Mouse (Mus musculus) CH12.LX (cell line): ENCODE data around the gene Ermap. TPM values are rescaled to one million over a fixed set of nuclear protein-coding genes. Genes with fewer than 3 reads are reported as not detected.

Source experiments
- DNase-seq: peaks from one replicate; pipeline ENCODE4 v3.0.0-alpha.2; 2013; ENCODE audit errors: extremely low read depth
- H3K27ac ChIP-seq: 2 replicates; pipeline ENCODE4 v1.5.1; 2012; ENCODE audit warnings: low read depth, mild to moderate bottlenecking, control low read depth, moderate library complexity; ENCODE audit not compliant: insufficient read depth
- H3K27me3 ChIP-seq: replicated peaks from 2 replicates; pipeline ENCODE3; 2012; ENCODE audit warnings: inconsistent platforms
- H3K36me3 ChIP-seq, 2 experiments: replicated peaks in 1 of 2; 2 replicates each; pipeline versions ENCODE3 to v1.6.1; 2012; ENCODE audit warnings: inconsistent platforms in 1 of 2, low read length in 1 of 2, mild to moderate bottlenecking in 1 of 2, mixed read lengths in 1 of 2, moderate library complexity in 1 of 2; ENCODE audit not compliant: control insufficient read depth in 1 of 2, insufficient read depth in 1 of 2
- H3K4me1 ChIP-seq, 2 experiments: 2 replicates each; pipeline ENCODE4 v1.6.1; 2012; ENCODE audit warnings: inconsistent platforms in 1 of 2, moderate library complexity in 1 of 2; ENCODE audit not compliant: insufficient read depth in 2 of 2, control insufficient read depth in 1 of 2
- H3K4me2 ChIP-seq: 2 replicates; pipeline ENCODE4 v1.6.1; 2012; ENCODE audit warnings: low read depth, mild to moderate bottlenecking, control low read depth; ENCODE audit not compliant: poor library complexity, insufficient read depth, severe bottlenecking
- H3K4me3 ChIP-seq, 3 experiments: fragments of 150-350 bp in 1 of 3; sonication (generic) in 1 of 3; replicated peaks in 1 of 3; 2 replicates each; pipeline versions ENCODE3 to v1.5.1; 2011 to 2012; ENCODE audit warnings: low read depth in 2 of 3, low read length in 2 of 3, mild to moderate bottlenecking in 2 of 3, moderate library complexity in 2 of 3, control low read depth in 1 of 3, improper control_type of control experiment in 1 of 3, inconsistent platforms in 1 of 3, mixed read lengths in 1 of 3; ENCODE audit not compliant: poor library complexity in 1 of 3
- H3K79me2 ChIP-seq: replicated peaks from 2 replicates; pipeline ENCODE4 v1.6.1; 2012; ENCODE audit warnings: mild to moderate bottlenecking, moderate library complexity; ENCODE audit not compliant: control insufficient read depth, poor library complexity, insufficient read depth, severe bottlenecking; ENCODE audit errors: extremely low read depth
- H3K9ac ChIP-seq: 2 replicates; pipeline ENCODE4 v1.6.1; 2012; ENCODE audit warnings: low read depth, mild to moderate bottlenecking, control low read depth, moderate library complexity; ENCODE audit not compliant: insufficient read depth
- H3K9me3 ChIP-seq: replicated peaks from 2 replicates; pipeline ENCODE3; 2012; ENCODE audit warnings: low read length, inconsistent platforms, mixed read lengths
- BHLHE40 ChIP-seq: IDR thresholded peaks from 2 replicates; pipeline ENCODE4 v1.6.1; 2011; ENCODE audit warnings: mild to moderate bottlenecking, low read depth, low read length, improper control_type of control experiment
- CHD1 ChIP-seq: IDR thresholded peaks from 2 replicates; pipeline ENCODE4 v1.6.1; 2012; ENCODE audit warnings: low read depth, low read length, improper control_type of control experiment, inconsistent platforms
- CHD2 ChIP-seq: IDR thresholded peaks from 2 replicates; pipeline ENCODE4 v1.6.1; 2011; ENCODE audit warnings: low read length, improper control_type of control experiment
- E2F4 ChIP-seq: IDR thresholded peaks from 2 replicates; pipeline ENCODE4 v1.6.1; 2011; ENCODE audit warnings: low read depth, low read length, improper control_type of control experiment; ENCODE audit not compliant: insufficient replicate concordance
- HCFC1 ChIP-seq: IDR thresholded peaks from 2 replicates; pipeline ENCODE4 v1.6.1; 2012; ENCODE audit warnings: low read depth, mild to moderate bottlenecking, inconsistent platforms, low read length, improper control_type of control experiment
- IRF4 ChIP-seq: IDR thresholded peaks from 2 replicates; pipeline ENCODE4 v1.6.1; 2014; ENCODE audit warnings: low read depth, mild to moderate bottlenecking, inconsistent platforms, low read length, improper control_type of control experiment
- JUN ChIP-seq: IDR thresholded peaks from 2 replicates; pipeline ENCODE4 v1.6.1; 2011; ENCODE audit warnings: low read depth, mild to moderate bottlenecking, low read length, improper control_type of control experiment, moderate library complexity; ENCODE audit not compliant: insufficient read depth
- JUND ChIP-seq: conservative IDR thresholded peaks from 2 replicates; pipeline ENCODE4 v1.6.1; 2011; ENCODE audit warnings: low read depth, low read length, improper control_type of control experiment
- MAFK ChIP-seq: IDR thresholded peaks from 2 replicates; pipeline ENCODE4 v1.6.1; 2011; ENCODE audit warnings: low read length, improper control_type of control experiment; ENCODE audit not compliant: insufficient replicate concordance
- MXI1 ChIP-seq: IDR thresholded peaks from 2 replicates; pipeline ENCODE4 v1.6.1; 2011; ENCODE audit warnings: mild to moderate bottlenecking, low read depth, low read length, improper control_type of control experiment
- NELFE ChIP-seq: IDR thresholded peaks from 2 replicates; pipeline ENCODE4 v1.6.1; 2011; ENCODE audit warnings: low read depth, low read length, improper control_type of control experiment
- NRF1 ChIP-seq: IDR thresholded peaks from 2 replicates; pipeline ENCODE4 v1.6.1; 2014; ENCODE audit warnings: low read depth, mild to moderate bottlenecking, inconsistent platforms, low read length, improper control_type of control experiment, moderate library complexity
- PAX5 ChIP-seq: IDR thresholded peaks from 2 replicates; pipeline ENCODE4 v1.6.1; 2012; ENCODE audit warnings: low read length, inconsistent platforms, mixed read lengths
- POLR2A ChIP-seq: IDR thresholded peaks from 2 replicates; pipeline ENCODE4 v1.6.1; 2011; ENCODE audit warnings: low read depth, mild to moderate bottlenecking, improper control_type of control experiment, low read length
- POLR2AphosphoS2 ChIP-seq: IDR thresholded peaks from 2 replicates; pipeline ENCODE4 v1.6.1; 2011; ENCODE audit warnings: low read depth, low read length, improper control_type of control experiment
- RAD21 ChIP-seq: IDR thresholded peaks from 2 replicates; pipeline ENCODE4 v1.6.1; 2011; ENCODE audit warnings: low read depth, mild to moderate bottlenecking, low read length, improper control_type of control experiment, moderate library complexity
- SIN3A ChIP-seq: IDR thresholded peaks from 2 replicates; pipeline ENCODE4 v1.6.1; 2012; ENCODE audit warnings: low read length, improper control_type of control experiment, inconsistent platforms
- SMC3 ChIP-seq: IDR thresholded peaks from 2 replicates; pipeline ENCODE4 v1.6.1; 2011; ENCODE audit warnings: low read depth, low read length, improper control_type of control experiment
- TBP ChIP-seq: conservative IDR thresholded peaks from 2 replicates; pipeline ENCODE4 v1.6.1; 2011; ENCODE audit warnings: low read depth, low read length, improper control_type of control experiment
- TCF12 ChIP-seq: IDR thresholded peaks from 2 replicates; pipeline ENCODE4 v1.6.1; 2014; ENCODE audit warnings: low read depth, mild to moderate bottlenecking, inconsistent platforms, low read length, improper control_type of control experiment
- UBTF ChIP-seq: IDR thresholded peaks from 2 replicates; pipeline ENCODE4 v1.6.1; 2012; ENCODE audit warnings: low read depth, mild to moderate bottlenecking, inconsistent platforms, low read length, improper control_type of control experiment, moderate library complexity
- USF1 ChIP-seq: IDR thresholded peaks from 2 replicates; pipeline ENCODE4 v1.6.1; 2014; ENCODE audit warnings: low read depth, mild to moderate bottlenecking, inconsistent platforms, low read length, improper control_type of control experiment
- USF2 ChIP-seq: conservative IDR thresholded peaks from 2 replicates; pipeline ENCODE4 v1.6.1; 2011; ENCODE audit warnings: low read depth, low read length, improper control_type of control experiment
- ZMIZ1 ChIP-seq: IDR thresholded peaks from 2 replicates; pipeline ENCODE4 v1.6.1; 2012; ENCODE audit warnings: low read depth, mild to moderate bottlenecking, inconsistent platforms, low read length, improper control_type of control experiment
- ZNF384 ChIP-seq: IDR thresholded peaks from 2 replicates; pipeline ENCODE4 v1.6.1; 2012; ENCODE audit warnings: low read depth, low read length, improper control_type of control experiment, inconsistent platforms
- dilution Hi-C: fragments of 300-500 bp; cut with MboI; formaldehyde crosslinking; loops from 2 replicates; pipeline ENCODE4 v1.14.3; 2020; ENCODE audit warnings: low sequenced_read_pairs; ENCODE audit not compliant: extremely low pct_unique_long_range_greater_than_20kb, extremely low pct_ligation_motif_present
- in situ Hi-C: fragments of 300-500 bp; cut with MboI; formaldehyde crosslinking; loops from 3 replicates; pipeline ENCODE4 v1.14.3; 2019; ENCODE audit warnings: low sequenced_read_pairs, low pct_ligation_motif_present, low pct_unique_long_range_greater_than_20kb, mixed read lengths
- polyA plus RNA-seq: library from polyadenylated mRNA; unstranded; fragments of >175 nt; gene quantifications from 2 replicates; pipeline ENCODE4 v1.2.1, GENCODE M21; 2012; ENCODE audit warnings: low read depth; ENCODE audit not compliant: insufficient read length
- total RNA-seq, 2 experiments: library from RNA; depleted of rRNA; stranded (reverse); fragments of 300-350 nt in 1 of 2; fragments of >200 nt in 1 of 2; gene quantifications; 2 replicates each; pipeline ENCODE4 v1.2.3; 2012 to 2014

Gene Ermap
- total and polyA plus RNA-seq, 3 experiments, result not detected

- Histone ChIP-seq H3K27ac (no peak overlapping the region), H3K4me1 (peaks cover 24 to 78% of the 10 kb centered on the region in 2 experiments)
- TF ChIP-seq JUND (no peak), POLR2A (no peak), RAD21 (no peak), SMC3 (no peak), SIN3A (no peak), NRF1 (no peak), MXI1 (no peak), JUN (no peak), USF1 (no peak), POLR2AphosphoS2 (no peak)
- TF ChIP-seq, all 38 proteins: peak for 0
- no peak overlapping the region for H3K9ac ChIP-seq
- no peaks in the 10 kb centered on the region for H3K27me3 ChIP-seq
- dilution Hi-C loops, result no loop called here
- H3K79me2 ChIP-seq, result no peaks in the 10 kb centered on the region
- H3K4me2 ChIP-seq, result no peak overlapping the region
- peaks cover 36 to 87% of the 10 kb centered on the region in 2 experiments for H3K36me3 ChIP-seq
- in situ Hi-C loops, result loop anchor here (10.0 kb wide), 1 partner anchor 124 kb away; no protein-coding TSS in a partner anchor
- H3K4me3 ChIP-seq, result no peak overlapping the region
- no peak for DNase-seq
- no peaks in the 10 kb centered on the region for H3K9me3 ChIP-seq
Observed at GRCm38 (mm10) chr4:119129096-119129495, 60.7 kb downstream of the Ermap start.

GRCm38 (mm10) chr4:119128547-119128946 is 61.3 kb downstream of the Ermap start:
- no peak overlapping the region for H3K4me3 ChIP-seq
- no peak overlapping the region for H3K4me2 ChIP-seq
- in situ Hi-C loops, result loop anchor here (10.0 kb wide), 1 partner anchor 124 kb away; no protein-coding TSS in a partner anchor
- TF ChIP-seq MAFK, result no peak
- no peak for TF ChIP-seq MXI1
- no peak for TF ChIP-seq SIN3A
- TF ChIP-seq HCFC1, result no peak
- no peak for TF ChIP-seq USF1
- no peak for TF ChIP-seq ZMIZ1
- TF ChIP-seq, all 38 proteins: peak for 0
- Histone ChIP-seq H3K79me2 (no peaks in the 10 kb centered on the region), H3K27me3 (no peaks in the 10 kb centered on the region), H3K36me3 (peaks cover 36 to 87% of the 10 kb centered on the region in 2 experiments), H3K9me3 (no peaks in the 10 kb centered on the region), H3K4me1 (peaks cover 24 to 83% of the 10 kb centered on the region in 2 experiments), H3K27ac (no peak overlapping the region), H3K9ac (no peak overlapping the region)
- no peak for DNase-seq
- dilution Hi-C loops, result no loop called here

DNA sequence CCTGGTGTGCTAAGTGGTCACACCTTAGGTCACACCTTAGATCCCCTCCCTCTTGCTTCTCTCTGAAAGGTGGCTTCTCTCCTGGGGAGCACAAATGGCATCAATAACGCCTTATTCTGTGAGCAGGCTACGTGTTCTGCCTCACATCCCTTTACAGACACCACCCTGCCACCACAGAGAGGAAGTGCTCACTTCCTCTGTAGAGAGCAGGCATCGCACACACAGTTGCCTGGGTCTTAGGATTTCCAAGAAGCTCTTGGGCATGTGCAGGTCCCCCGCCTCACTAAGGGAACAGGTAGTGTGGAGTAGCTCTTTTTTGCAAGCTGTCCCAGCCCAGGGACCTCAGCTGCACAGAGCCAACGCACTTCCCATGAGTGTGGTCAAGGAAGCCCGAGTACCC is 62.6 kb downstream of the Ermap start:
- H3K4me2 ChIP-seq, result peak overlapping the region; percentile 52
- peak; percentile 77 for DNase-seq
- TF ChIP-seq USF2 (no peak), SMC3 (peak; percentile 21; the same call in 1 of the 2 replicates), CHD1 (0 out of 2 replicates have a peak, but pooled peaks have one; percentile 46), ZNF384 (no peak), PAX5 (no peak), MAFK (0 out of 2 replicates have a peak, but pooled peaks have one; percentile 38), NELFE (peak; percentile 43; the same call in 1 of the 2 replicates), UBTF (no peak), E2F4 (no peak), USF1 (no peak), CHD2 (peak; percentile 53), SIN3A (peak; percentile 71), TBP (0 out of 2 replicates have a peak, but pooled peaks have one; percentile 52), BHLHE40 (peak; percentile 74), NRF1 (peak; percentile 76), TCF12 (peak; percentile 61), POLR2AphosphoS2 (no peak), IRF4 (peak; percentile 94), JUN (no peak)

More for the DNA sequence above, 62.6 kb downstream of the Ermap start:
- 0 out of 2 replicates have a peak overlapping the region, but pooled peaks have one; percentile 14 for H3K9ac ChIP-seq
- no peaks in the 10 kb centered on the region for H3K27me3 ChIP-seq
- H3K9me3 ChIP-seq, result no peaks in the 10 kb centered on the region
- in situ Hi-C loops (loop anchor here (10.0 kb wide), 1 partner anchor 122 kb away; no protein-coding TSS in a partner anchor), dilution Hi-C loops (no loop called here)
- H3K79me2 ChIP-seq, result no peaks in the 10 kb centered on the region
- H3K4me3 ChIP-seq, result no peak overlapping the region
- H3K36me3 ChIP-seq, result peaks cover 31 to 86% of the 10 kb centered on the region in 2 experiments
- H3K4me1 ChIP-seq, result peaks cover 24 to 84% of the 10 kb centered on the region in 2 experiments
- 0 out of 2 replicates have a peak overlapping the region, but pooled peaks have one; percentile 31 for H3K27ac ChIP-seq
